Mouse (Mus musculus) G1E (cell line): Measurements from ENCODE around the gene Lmntd1. TPM values are rescaled to one million over a fixed set of nuclear protein-coding genes. Genes with fewer than 3 reads are reported as not detected.

Experiments
- ATAC-seq: 2 replicates; pipeline ENCODE4 v1.8.0; 2016; ENCODE audit warnings: mild to moderate bottlenecking; ENCODE audit not compliant: insufficient number of reproducible peaks, poor library complexity, low FRiP score, severe bottlenecking; ENCODE audit errors: extremely low read depth
- DNase-seq: peaks from one replicate; pipeline ENCODE4 v3.0.0; 2012; ENCODE audit warnings: low spot score
- H3K27me3 ChIP-seq: 2 replicates; pipeline ENCODE4 v1.6.1; 2012; ENCODE audit warnings: mild to moderate bottlenecking, low read length, inconsistent platforms; ENCODE audit not compliant: insufficient read depth
- H3K36me3 ChIP-seq: replicated peaks from 2 replicates; pipeline ENCODE3; 2012; ENCODE audit warnings: mild to moderate bottlenecking, inconsistent platforms
- H3K4me1 ChIP-seq: 2 replicates; pipeline ENCODE4 v1.6.1; 2012; ENCODE audit warnings: low read depth, low read length, inconsistent platforms, mixed read lengths; ENCODE audit not compliant: insufficient read depth
- H3K4me3 ChIP-seq: 2 replicates; pipeline ENCODE4 v1.5.1; 2012; ENCODE audit warnings: low read depth, mild to moderate bottlenecking, inconsistent platforms, low read length, moderate library complexity, mixed read lengths
- H3K9me3 ChIP-seq: replicated peaks from 2 replicates; pipeline ENCODE4 v1.6.1; 2012; ENCODE audit warnings: inconsistent platforms
- CTCF ChIP-seq: IDR thresholded peaks from 2 replicates; pipeline ENCODE4 v1.5.1; 2012; ENCODE audit warnings: low read depth, low read length, inconsistent platforms, mixed read lengths
- GATA1 ChIP-seq: IDR thresholded peaks from 2 replicates; pipeline ENCODE4 v1.6.1; 2012; ENCODE audit warnings: borderline replicate concordance, low read length, inconsistent platforms, mixed read lengths
- GATA2 ChIP-seq: IDR thresholded peaks from 2 replicates; pipeline ENCODE4 v1.6.1; 2012; ENCODE audit warnings: low read depth, low read length, inconsistent platforms, borderline replicate concordance
- POLR2AphosphoS5 ChIP-seq: IDR thresholded peaks from 2 replicates; pipeline ENCODE4 v1.6.1; 2012; ENCODE audit warnings: low read depth, low read length, inconsistent platforms; ENCODE audit not compliant: insufficient replicate concordance
- TAL1 ChIP-seq: conservative IDR thresholded peaks from 2 replicates; pipeline ENCODE4 v1.6.1; 2012; ENCODE audit warnings: low read depth, low read length, inconsistent platforms, mixed read lengths
- polyA plus RNA-seq: library from polyadenylated mRNA; stranded (reverse); fragments of >175 nt; gene quantifications from 2 replicates; pipeline ENCODE4 v1.2.3, GENCODE M21; 2012
- total RNA-seq, 2 experiments: library from RNA; stranded (forward) in 1 of 2; stranded (reverse) in 1 of 2; fragments of 200-1000 nt in 1 of 2; fragments of >200 nt in 1 of 2; fragmentation: Nextera tagmentation in 1 of 2; gene quantifications; 2 replicates each; pipeline ENCODE4 v1.2.3; 2014 to 2017

Gene Lmntd1
- total and polyA plus RNA-seq, 3 experiments = 0.22 TPM; not detected in 2

GRCm38 (mm10) chr6:145567832-145568231 is 46.3 kb downstream of the Lmntd1 start:
- ATAC-seq = no peak
- TF ChIP-seq GATA1 (no peak), POLR2AphosphoS5 (no peak), GATA2 (no peak), TAL1 (no peak), CTCF (no peak)
- Histone ChIP-seq H3K4me1 (no peaks in the 10 kb centered on the region), H3K4me3 (no peak overlapping the region), H3K9me3 (peaks cover 75% of the 10 kb centered on the region), H3K36me3 (no peaks in the 10 kb centered on the region), H3K27me3 (no peaks in the 10 kb centered on the region)
- no peak for DNase-seq

GRCm38 (mm10) chr6:145567296-145567695 is 46.8 kb downstream of the Lmntd1 start:
- no peaks in the 10 kb centered on the region for H3K4me1 ChIP-seq
- H3K36me3 ChIP-seq = no peaks in the 10 kb centered on the region
- no peak for ATAC-seq
- no peaks in the 10 kb centered on the region for H3K27me3 ChIP-seq
- no peak overlapping the region for H3K4me3 ChIP-seq
- TF ChIP-seq CTCF = no peak
- TF ChIP-seq POLR2AphosphoS5 = no peak
- TF ChIP-seq GATA1 = no peak
- TF ChIP-seq GATA2 = no peak
- TF ChIP-seq TAL1 = no peak
- no peak for DNase-seq
- H3K9me3 ChIP-seq = peaks cover 78% of the 10 kb centered on the region

GRCm38 (mm10) chr6:145565663-145566062 is 48.5 kb downstream of the Lmntd1 start:
- TF ChIP-seq CTCF (no peak), TAL1 (no peak), GATA2 (no peak), POLR2AphosphoS5 (no peak), GATA1 (no peak)
- no peaks in the 10 kb centered on the region for H3K4me1 ChIP-seq
- H3K9me3 ChIP-seq = peaks cover 74% of the 10 kb centered on the region
- DNase-seq = no peak
- no peaks in the 10 kb centered on the region for H3K36me3 ChIP-seq
- H3K4me3 ChIP-seq = no peak overlapping the region
- no peak for ATAC-seq
- H3K27me3 ChIP-seq = no peaks in the 10 kb centered on the region

GRCm38 (mm10) chr6:145564671-145565070 is 49.4 kb downstream of the Lmntd1 start:
- no peaks in the 10 kb centered on the region for H3K27me3 ChIP-seq
- TF ChIP-seq GATA2 = no peak
- TF ChIP-seq TAL1 = no peak
- no peak for TF ChIP-seq CTCF
- no peak for TF ChIP-seq POLR2AphosphoS5
- no peak for TF ChIP-seq GATA1
- no peaks in the 10 kb centered on the region for H3K4me1 ChIP-seq
- ATAC-seq = no peak
- no peak overlapping the region for H3K4me3 ChIP-seq
- DNase-seq = no peak
- H3K9me3 ChIP-seq = peaks cover 74% of the 10 kb centered on the region
- no peaks in the 10 kb centered on the region for H3K36me3 ChIP-seq

GRCm38 (mm10) chr6:145557059-145557992 is 56.8 kb downstream of the Lmntd1 start:
- Histone ChIP-seq H3K4me1 (no peaks in the 10 kb centered on the region), H3K9me3 (peaks cover 62% of the 10 kb centered on the region), H3K27me3 (no peaks in the 10 kb centered on the region), H3K4me3 (no peak overlapping the region), H3K36me3 (no peaks in the 10 kb centered on the region)
- TF ChIP-seq GATA2 = no peak
- no peak for DNase-seq
- no peak for ATAC-seq

DNA sequence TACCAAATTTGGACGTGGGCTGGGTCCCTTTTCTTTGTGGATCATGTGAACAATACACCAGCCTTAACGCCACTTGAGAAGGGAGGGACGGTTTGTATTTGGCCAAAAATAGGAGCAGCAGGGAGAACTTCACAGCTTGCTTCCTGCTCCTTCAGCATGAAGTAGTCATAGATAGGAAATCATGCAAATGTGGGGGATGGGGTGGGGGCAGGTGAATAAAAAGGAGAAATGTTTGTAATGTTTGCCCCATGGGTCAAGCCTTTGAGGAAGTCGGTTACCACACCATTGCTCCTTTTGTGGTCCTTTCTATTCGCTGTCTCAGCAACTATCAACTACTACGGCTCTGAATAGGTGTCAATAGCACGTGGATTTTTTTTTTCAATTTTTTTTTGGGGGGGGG is 60.9 kb downstream of the Lmntd1 start:
- peaks cover 59% of the 10 kb centered on the region for H3K9me3 ChIP-seq
- no peaks in the 10 kb centered on the region for H3K4me1 ChIP-seq
- H3K27me3 ChIP-seq = no peaks in the 10 kb centered on the region
- DNase-seq (no peak), ATAC-seq (no peak)
- no peak for TF ChIP-seq GATA1
- TF ChIP-seq TAL1 = no peak
- TF ChIP-seq POLR2AphosphoS5 = no peak
- TF ChIP-seq CTCF = no peak
- no peak for TF ChIP-seq GATA2
- H3K4me3 ChIP-seq = no peak overlapping the region
- H3K36me3 ChIP-seq = no peaks in the 10 kb centered on the region
